Mouse (Mus musculus) limb, embryonic 14.5 days (tissue): Measurements from ENCODE around the gene Tesk2. TPM values are rescaled to one million over a fixed set of nuclear protein-coding genes. Genes with fewer than 3 reads are reported as not detected.

Experiments used
- ATAC-seq: fragments of 200-750 bp; cut with Nextera tagmentation; 2 replicates; pipeline ENCODE4 v1.8.0; 2017; ENCODE audit warnings: low read depth, moderate number of reproducible peaks, moderate TSS enrichment; ENCODE audit not compliant: low FRiP score
- DNase-seq: peaks from one replicate; pipeline ENCODE4 v3.0.0-alpha.2; 2015; ENCODE audit warnings: low spot score
- H3K27ac ChIP-seq: fragments of 300-500 bp; sonication (generic); replicated peaks from 2 replicates; pipeline ENCODE4 v1.5.1; 2014; ENCODE audit warnings: low read depth, mild to moderate bottlenecking, low read length, moderate library complexity, mixed read lengths
- H3K27me3 ChIP-seq: fragments of 300-500 bp; sonication (generic); 2 replicates; pipeline ENCODE4 v1.6.1; 2014; ENCODE audit warnings: low read length, mixed read lengths; ENCODE audit not compliant: control insufficient read depth, insufficient read depth
- H3K36me3 ChIP-seq: fragments of 300-500 bp; sonication (generic); 2 replicates; pipeline ENCODE4 v1.6.1; 2014; ENCODE audit warnings: mild to moderate bottlenecking, low read length, moderate library complexity, mixed read lengths; ENCODE audit not compliant: control insufficient read depth, insufficient read depth
- H3K4me1 ChIP-seq: fragments of 300-500 bp; sonication (generic); 2 replicates; pipeline ENCODE4 v1.6.1; 2014; ENCODE audit warnings: antibody characterized with exemption, low read length, mixed read lengths; ENCODE audit not compliant: control insufficient read depth, insufficient read depth
- H3K4me2 ChIP-seq: fragments of 300-500 bp; sonication (generic); replicated peaks from 2 replicates; pipeline ENCODE4 v1.6.1; 2014; ENCODE audit warnings: low read depth, mild to moderate bottlenecking, low read length, moderate library complexity; ENCODE audit not compliant: severe bottlenecking
- H3K4me3 ChIP-seq: fragments of 300-500 bp; sonication (generic); replicated peaks from 2 replicates; pipeline ENCODE4 v1.5.1; 2014; ENCODE audit warnings: low read length
- H3K9ac ChIP-seq: fragments of 300-500 bp; sonication (generic); 2 replicates; pipeline ENCODE4 v1.6.1; 2014; ENCODE audit warnings: mild to moderate bottlenecking, low read depth, low read length, moderate library complexity; ENCODE audit not compliant: severe bottlenecking
- H3K9me3 ChIP-seq: fragments of 300-500 bp; sonication (generic); 2 replicates; pipeline ENCODE4 v1.6.1; 2016; ENCODE audit warnings: low read length; ENCODE audit not compliant: control insufficient read depth
- POLR2A ChIP-seq: fragments of 200-500 bp; IDR thresholded peaks from 2 replicates; pipeline ENCODE4 v1.8.0; 2012; ENCODE audit warnings: inconsistent platforms, mild to moderate bottlenecking, moderate library complexity, borderline replicate concordance; ENCODE audit not compliant: insufficient read depth, insufficient read length; ENCODE audit errors: extremely low read depth
- WGBS: fragments of 180-500 bp; shearing (Covaris S2); extraction: QIAGEN DNeasy Blood & Tissue Kit; methylation state at CpG from one replicate; pipeline ENCODE4 v1.1.7; 2014; 5-methylcytosine and 5-hydroxymethylcytosine counted together
- polyA plus RNA-seq, 2 experiments: library from polyadenylated mRNA; depleted of rRNA in 1 of 2; stranded (reverse) in 1 of 2; unstranded in 1 of 2; fragments of >200 nt; fragmentation: Nextera tagmentation in 1 of 2; extraction: Ambion mirVana in 1 of 2; gene quantifications; 2 replicates each; pipeline versions ENCODE4 v1.2.1 to v1.2.3; 2012 to 2014

Tesk2 gene
- polyA plus RNA-seq, 2 experiments = 7.3 to 10.3 TPM

DNA sequence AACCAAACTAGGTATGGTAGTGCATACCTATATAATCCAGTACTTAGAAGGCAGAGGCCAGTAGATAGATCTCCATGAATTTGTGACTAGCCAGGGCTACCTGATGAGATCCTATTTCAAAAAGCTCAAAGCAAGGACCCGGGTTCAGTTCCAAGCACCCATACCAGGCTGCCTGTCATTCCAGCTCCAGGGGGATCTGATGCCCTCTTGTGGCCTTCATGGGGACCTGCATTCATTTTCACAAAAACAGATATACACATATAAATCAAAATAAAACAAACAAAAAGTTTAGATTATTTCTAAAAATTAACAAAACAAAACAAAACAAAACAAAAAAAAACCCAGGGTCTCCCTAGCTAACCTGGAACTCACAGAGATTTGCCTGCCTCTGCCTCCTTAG, 65.8 kb downstream of the Tesk2 start:
- 0 out of 2 replicates have a peak, but pooled peaks cover 5% of the 10 kb centered on the region for H3K9me3 ChIP-seq
- DNase-seq (no peak), ATAC-seq (no peak)
- H3K36me3 ChIP-seq = no peaks in the 10 kb centered on the region
- H3K4me2 ChIP-seq = no peak overlapping the region
- WGBS = 94% methylated on average over 1 of the region's 1 CpGs
- no peak overlapping the region for H3K9ac ChIP-seq
- TF ChIP-seq POLR2A = no peak
- H3K4me3 ChIP-seq = no peak overlapping the region
- no peaks in the 10 kb centered on the region for H3K27me3 ChIP-seq
- peaks cover 3% of the 10 kb centered on the region; the same call in 1 of the 2 replicates for H3K4me1 ChIP-seq
- no peak overlapping the region for H3K27ac ChIP-seq

DNA sequence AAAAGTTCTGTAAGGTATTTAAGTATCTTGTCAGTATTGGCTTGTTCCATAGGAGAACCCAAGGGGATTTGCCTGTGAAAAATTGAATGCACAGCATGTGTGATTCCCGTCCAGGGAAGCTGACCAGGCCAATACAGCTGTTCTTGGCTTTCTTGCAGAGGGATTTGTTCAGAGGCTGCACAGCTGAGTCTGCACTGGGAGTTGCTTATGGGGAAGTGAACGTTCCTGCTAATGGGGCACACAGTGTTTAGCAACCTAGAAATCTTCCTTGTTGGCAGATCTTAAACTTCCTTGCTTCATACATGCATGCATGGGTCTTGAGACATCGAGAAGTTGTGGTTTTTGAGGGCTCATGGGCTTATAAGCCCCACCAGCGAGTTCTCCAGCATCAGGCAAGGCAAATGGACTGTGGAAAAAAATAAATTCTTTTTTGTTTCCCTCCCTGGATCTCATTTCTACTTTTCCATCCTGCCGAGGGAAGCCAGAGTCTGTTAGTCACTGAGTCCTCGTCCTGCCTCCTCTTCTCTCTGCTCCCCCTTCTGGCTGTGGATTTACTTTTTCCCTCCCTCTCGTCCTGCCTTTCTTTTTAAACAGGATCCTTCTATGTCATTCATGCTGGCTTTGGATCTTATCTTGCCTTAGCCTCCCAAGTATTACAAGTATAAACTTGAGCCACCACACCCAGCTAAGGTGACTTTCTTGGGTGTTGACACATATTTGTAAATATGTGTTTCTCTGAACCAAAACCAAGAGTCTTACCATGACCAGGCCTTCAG, 67.4 kb downstream of the Tesk2 start:
- no peak overlapping the region for H3K4me2 ChIP-seq
- 0 out of 2 replicates have a peak, but pooled peaks cover 5% of the 10 kb centered on the region for H3K9me3 ChIP-seq
- no peak overlapping the region for H3K4me3 ChIP-seq
- 38% methylated on average over 7 of the region's 7 CpGs for WGBS
- H3K4me1 ChIP-seq = peaks cover 3% of the 10 kb centered on the region; the same call in 1 of the 2 replicates
- DNase-seq (peak; percentile 52), ATAC-seq (no peak)
- no peak overlapping the region for H3K9ac ChIP-seq
- 0 out of 2 replicates have a peak overlapping the region, but pooled peaks have one; percentile 45 for H3K27ac ChIP-seq
- no peaks in the 10 kb centered on the region for H3K36me3 ChIP-seq
- no peaks in the 10 kb centered on the region for H3K27me3 ChIP-seq
- TF ChIP-seq POLR2A = no peak

DNA sequence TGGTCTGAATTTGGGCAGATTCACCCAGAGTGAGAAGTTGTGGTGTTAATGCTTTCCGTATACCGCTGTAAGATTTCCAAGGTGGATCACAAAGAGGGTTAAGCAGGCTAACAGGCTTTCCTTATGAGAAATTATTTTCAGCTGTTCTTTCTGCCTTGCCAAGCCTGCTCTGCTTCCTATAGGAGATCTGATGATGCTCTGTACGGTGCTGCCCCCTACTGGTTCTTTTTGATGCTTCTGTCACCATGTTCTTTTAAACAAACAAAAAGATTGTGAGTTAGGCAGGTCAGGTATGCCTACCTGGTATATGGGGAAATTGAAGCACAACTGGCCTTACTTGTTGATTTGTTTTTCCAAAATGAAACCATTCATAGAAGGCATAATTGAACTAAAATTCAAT, 68.2 kb downstream of the Tesk2 start:
- H3K27ac ChIP-seq = 0 out of 2 replicates have a peak overlapping the region, but pooled peaks have one; percentile 45
- 0% methylated on average over 3 of the region's 3 CpGs for WGBS

DNA sequence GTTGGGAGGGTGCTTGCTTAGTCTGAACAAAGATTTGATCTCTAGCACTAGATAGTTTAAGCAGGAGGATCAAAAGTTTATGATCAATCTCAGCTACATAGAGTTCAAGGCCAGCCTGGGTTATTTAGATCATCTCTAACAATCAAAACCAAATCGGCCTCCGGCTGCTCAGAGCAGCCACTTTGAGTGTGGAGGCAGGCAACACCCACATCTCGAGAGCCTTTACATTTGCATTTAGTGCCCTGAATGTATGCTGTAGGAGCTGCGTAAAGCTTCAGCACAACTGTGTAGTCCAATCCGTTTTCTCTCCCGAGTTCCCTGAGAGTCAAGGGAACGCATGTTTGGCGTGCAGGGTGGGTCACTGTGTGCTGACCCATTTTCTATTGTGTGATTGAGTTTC, 71.7 kb downstream of the Tesk2 start:
- H3K36me3 ChIP-seq = no peaks in the 10 kb centered on the region
- WGBS = 89% methylated on average over 8 of the region's 8 CpGs
- no peaks in the 10 kb centered on the region for H3K9me3 ChIP-seq
- no peak for ATAC-seq
- no peak overlapping the region for H3K9ac ChIP-seq
- H3K27ac ChIP-seq = no peak overlapping the region
- no peak for DNase-seq
- H3K4me3 ChIP-seq = no peak overlapping the region
- no peaks in the 10 kb centered on the region for H3K27me3 ChIP-seq
- H3K4me1 ChIP-seq = peaks cover 10% of the 10 kb centered on the region
- no peak overlapping the region for H3K4me2 ChIP-seq
- no peak for TF ChIP-seq POLR2A

More for the DNA sequence above, 68.2 kb downstream of the Tesk2 start:
- ATAC-seq = peak; percentile 76
- Histone ChIP-seq H3K4me3 (no peak overlapping the region), H3K36me3 (no peaks in the 10 kb centered on the region), H3K4me1 (peaks cover 3% of the 10 kb centered on the region; the same call in 1 of the 2 replicates), H3K4me2 (no peak overlapping the region), H3K9me3 (0 out of 2 replicates have a peak, but pooled peaks cover 5% of the 10 kb centered on the region), H3K9ac (no peak overlapping the region), H3K27me3 (no peaks in the 10 kb centered on the region)
- peak; percentile 97 for DNase-seq
- no peak for TF ChIP-seq POLR2A

DNA sequence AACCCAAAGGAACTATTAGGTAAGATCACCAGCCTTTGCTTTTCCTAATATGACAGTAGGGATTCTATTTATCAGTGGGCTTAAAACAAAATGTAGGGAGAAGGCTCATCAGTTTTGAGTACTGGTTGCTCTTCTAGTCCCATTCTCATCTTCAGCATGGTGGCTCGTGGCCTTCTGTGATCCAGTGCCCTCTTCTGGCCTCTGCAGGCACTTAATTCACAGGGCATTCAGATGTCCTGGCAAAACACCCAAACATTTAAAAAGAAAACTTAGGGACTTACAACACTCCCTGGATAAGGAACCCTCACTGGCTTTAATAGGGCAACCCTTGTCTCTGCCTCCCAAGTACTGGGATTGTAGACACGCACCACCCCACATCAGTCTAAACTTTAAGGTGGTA, 73.5 kb downstream of the Tesk2 start:
- Histone ChIP-seq H3K27ac (no peak overlapping the region), H3K9ac (no peak overlapping the region), H3K36me3 (no peaks in the 10 kb centered on the region), H3K4me2 (no peak overlapping the region), H3K4me1 (peaks cover 7% of the 10 kb centered on the region), H3K27me3 (no peaks in the 10 kb centered on the region), H3K9me3 (no peaks in the 10 kb centered on the region), H3K4me3 (no peak overlapping the region)
- TF ChIP-seq POLR2A = no peak
- 80% methylated on average over 2 of the region's 2 CpGs for WGBS
- DNase-seq = no peak
- ATAC-seq = no peak
